Mouse (Mus musculus) testis, adult 2 months (tissue): Measurements from ENCODE around the gene Tcf20.

ENCODE experiments used
- CTCF ChIP-seq: fragments of 200-500 bp; IDR thresholded peaks from 2 replicates; pipeline ENCODE4 v1.5.1; 2012; ENCODE audit warnings: low read depth, mild to moderate bottlenecking, inconsistent platforms, low read length, moderate library complexity; ENCODE audit not compliant: control insufficient read depth, insufficient read depth, insufficient replicate concordance
- POLR2A ChIP-seq: fragments of 200-500 bp; IDR thresholded peaks from 2 replicates; pipeline ENCODE4 v1.6.1; 2012; ENCODE audit warnings: low read depth, mild to moderate bottlenecking, inconsistent platforms, low read length, moderate library complexity; ENCODE audit not compliant: control insufficient read depth

- no peak for TF ChIP-seq POLR2A
- TF ChIP-seq CTCF, result no peak
Measured at GRCm38 (mm10) chr15:82901306-82901705, 86.4 kb downstream of the Tcf20 start.
